Mouse (Mus musculus) liver, embryonic 11.5 days (tissue): Measurements from ENCODE around the gene Btbd9. TPM values are rescaled to one million over a fixed set of nuclear protein-coding genes. Genes with fewer than 3 reads are reported as not detected.

ENCODE experiments used
- ATAC-seq: fragments of 200-750 bp; cut with Nextera tagmentation; replicated peaks from 2 replicates; pipeline ENCODE4 v1.8.0; 2017; ENCODE audit warnings: moderate number of reproducible peaks, mild to moderate bottlenecking, moderate TSS enrichment, moderate library complexity; ENCODE audit not compliant: low FRiP score
- DNase-seq: peaks from one replicate; pipeline ENCODE4 v3.0.0-alpha.2; 2017; ENCODE audit warnings: low spot score
- H3K27ac ChIP-seq: fragments of 300-500 bp; sonication (generic); 2 replicates; pipeline ENCODE4 v1.5.1; 2014; ENCODE audit warnings: mild to moderate bottlenecking, low read depth, low read length, control low read depth
- H3K27me3 ChIP-seq: fragments of 300-500 bp; sonication (generic); replicated peaks from 2 replicates; pipeline ENCODE4 v1.6.1; 2014; ENCODE audit warnings: low read length, mixed read lengths; ENCODE audit not compliant: control insufficient read depth, insufficient read depth
- H3K36me3 ChIP-seq: fragments of 300-500 bp; sonication (generic); 2 replicates; pipeline ENCODE4 v1.6.1; 2014; ENCODE audit warnings: mild to moderate bottlenecking, low read length, moderate library complexity, mixed read lengths; ENCODE audit not compliant: control insufficient read depth, insufficient read depth
- H3K4me1 ChIP-seq: fragments of 300-500 bp; sonication (generic); replicated peaks from 2 replicates; pipeline ENCODE4 v1.6.1; 2014; ENCODE audit warnings: low read length, mixed read lengths; ENCODE audit not compliant: control insufficient read depth, insufficient read depth
- H3K4me2 ChIP-seq: fragments of 300-500 bp; sonication (generic); 2 replicates; pipeline ENCODE4 v1.6.1; 2014; ENCODE audit warnings: mild to moderate bottlenecking, control low read depth, moderate library complexity
- H3K4me3 ChIP-seq: fragments of 300-500 bp; sonication (generic); 2 replicates; pipeline ENCODE4 v1.5.1; 2014; ENCODE audit warnings: low read depth, low read length, control low read depth
- H3K9ac ChIP-seq: fragments of 300-500 bp; sonication (generic); 2 replicates; pipeline ENCODE4 v1.6.1; 2014; ENCODE audit warnings: low read depth, low read length, control low read depth
- H3K9me3 ChIP-seq: fragments of 300-500 bp; sonication (generic); 2 replicates; pipeline ENCODE4 v1.6.1; 2016; ENCODE audit warnings: low read length, inconsistent platforms, mixed read lengths; ENCODE audit not compliant: control insufficient read depth
- WGBS: fragments of 180-500 bp; shearing (Covaris S2); extraction: QIAGEN DNeasy Blood & Tissue Kit; methylation state at CpG from one replicate; pipeline ENCODE4 v1.1.7; 2014; 5-methylcytosine and 5-hydroxymethylcytosine counted together
- polyA plus RNA-seq: library from polyadenylated mRNA; unstranded; fragments of >200 nt; fragmentation: Nextera tagmentation; extraction: Ambion mirVana; gene quantifications from 2 replicates; pipeline ENCODE4 v1.2.1, GENCODE M21; 2014

The Btbd9 gene
- polyA plus RNA-seq, 1 experiment from 2014 or later: 33.4 TPM

DNA sequence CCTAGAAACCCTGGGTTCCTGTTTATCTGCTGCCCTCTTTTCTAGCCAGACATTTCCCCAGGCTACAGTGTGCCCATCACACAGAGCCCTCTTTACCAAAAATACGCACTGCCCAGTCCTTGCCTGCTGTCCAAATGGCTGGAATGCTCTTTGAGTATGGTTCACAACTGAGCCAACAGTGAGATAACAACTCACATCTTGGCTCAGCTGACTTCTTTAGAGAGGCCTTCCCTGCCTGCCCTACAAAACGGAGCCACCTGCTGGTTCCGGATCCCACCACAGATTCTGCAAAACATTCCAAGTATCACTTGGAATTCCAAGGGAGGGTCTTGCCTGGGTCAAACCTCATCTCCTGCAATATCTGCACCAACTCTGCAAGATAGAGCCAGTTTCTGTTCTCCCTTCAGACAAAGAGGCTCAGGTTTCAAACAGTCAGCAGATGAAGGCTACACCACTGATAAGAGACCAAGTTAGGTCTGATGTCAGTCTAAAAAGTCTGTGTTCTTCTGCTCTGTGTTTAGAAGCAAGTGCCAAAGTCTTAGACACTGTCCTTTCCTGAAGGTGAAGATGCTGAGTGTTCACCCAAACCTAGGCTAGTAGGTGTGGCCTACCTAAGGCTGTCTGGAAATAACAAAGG is 130.4 kb downstream of the Btbd9 start:
- 88% methylated on average over 3 of the region's 3 CpGs for WGBS
- H3K36me3 ChIP-seq: no peaks in the 10 kb centered on the region; the same call in 1 of the 2 replicates
- DNase-seq (no peak), ATAC-seq (no peak)
- H3K4me3 ChIP-seq: no peak overlapping the region
- H3K9ac ChIP-seq: no peak overlapping the region
- H3K27ac ChIP-seq: no peak overlapping the region
- no peaks in the 10 kb centered on the region for H3K4me1 ChIP-seq
- no peaks in the 10 kb centered on the region for H3K27me3 ChIP-seq
- H3K9me3 ChIP-seq: no peaks in the 10 kb centered on the region
- no peak overlapping the region for H3K4me2 ChIP-seq

- no peak for ATAC-seq
- no peak overlapping the region for H3K4me3 ChIP-seq
- H3K27me3 ChIP-seq: no peaks in the 10 kb centered on the region
- H3K9ac ChIP-seq: no peak overlapping the region
- no peaks in the 10 kb centered on the region; the same call in 1 of the 2 replicates for H3K36me3 ChIP-seq
- 77% methylated on average over 3 of the region's 3 CpGs for WGBS
- no peak overlapping the region for H3K27ac ChIP-seq
- H3K4me2 ChIP-seq: no peak overlapping the region
- DNase-seq: no peak
- no peaks in the 10 kb centered on the region for H3K9me3 ChIP-seq
- H3K4me1 ChIP-seq: peaks cover 12% of the 10 kb centered on the region; the same call in 1 of the 2 replicates
These were observed 136.6 kb downstream of the Btbd9 start for GRCm38 (mm10) chr17:30439702-30440101.

- Histone ChIP-seq H3K9ac (no peak overlapping the region), H3K9me3 (no peaks in the 10 kb centered on the region), H3K4me1 (peaks cover 12% of the 10 kb centered on the region; the same call in 1 of the 2 replicates), H3K36me3 (no peaks in the 10 kb centered on the region), H3K4me3 (no peak overlapping the region), H3K27ac (no peak overlapping the region), H3K4me2 (no peak overlapping the region), H3K27me3 (no peaks in the 10 kb centered on the region)
- WGBS: 64% methylated on average over 4 of the region's 4 CpGs
- DNase-seq: no peak
- ATAC-seq: 0 out of 2 replicates have a peak, but pooled peaks have one; percentile 26
These were observed 137.5 kb downstream of the Btbd9 start for GRCm38 (mm10) chr17:30438786-30439185.

DNA sequence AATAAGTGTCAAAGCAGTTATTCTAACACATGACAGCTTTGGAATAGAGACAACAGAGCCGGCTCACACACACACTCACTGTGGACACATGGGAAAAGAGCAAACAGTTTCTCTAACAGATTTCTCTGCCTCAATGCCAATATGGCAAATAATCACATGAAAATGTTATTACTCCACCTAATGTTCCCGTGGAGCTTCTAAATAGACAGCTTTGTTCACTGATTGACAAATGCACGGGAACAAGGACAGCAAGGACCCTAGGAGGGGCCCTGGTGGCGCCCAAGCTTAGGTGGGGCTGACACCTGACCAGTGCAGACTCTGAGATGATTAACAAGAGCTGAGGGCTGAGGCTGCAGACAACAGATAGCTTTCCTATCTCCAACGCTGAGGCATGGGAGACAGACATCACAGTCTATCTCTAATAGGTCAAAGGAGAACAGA is 140.2 kb downstream of the Btbd9 start:
- ATAC-seq (no peak), DNase-seq (no peak)
- Histone ChIP-seq H3K4me1 (peaks cover 12% of the 10 kb centered on the region; the same call in 1 of the 2 replicates), H3K4me3 (no peak overlapping the region), H3K36me3 (no peaks in the 10 kb centered on the region), H3K4me2 (no peak overlapping the region), H3K9me3 (no peaks in the 10 kb centered on the region), H3K27me3 (no peaks in the 10 kb centered on the region), H3K27ac (no peak overlapping the region), H3K9ac (no peak overlapping the region)
- WGBS: 48% methylated on average over 5 of the region's 5 CpGs

DNA sequence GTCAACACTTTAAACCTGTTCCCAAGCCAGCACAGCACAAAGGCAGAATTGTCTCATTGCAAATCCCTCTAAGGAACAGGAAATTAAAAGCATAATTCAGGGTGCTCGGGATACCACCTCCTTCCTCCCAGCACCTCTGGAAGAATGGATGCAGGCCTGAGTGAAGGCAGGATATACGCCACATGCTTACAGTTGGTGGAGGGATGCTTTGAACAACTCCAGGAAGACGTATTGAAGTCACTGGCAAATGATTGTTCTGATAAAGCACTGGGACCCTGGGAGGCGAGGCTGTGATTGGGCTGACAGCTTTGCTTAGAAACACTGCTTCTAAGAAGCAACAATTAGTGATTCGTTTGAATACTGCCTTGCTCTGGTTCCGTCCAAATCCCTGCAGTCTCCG is 140.8 kb downstream of the Btbd9 start:
- H3K27ac ChIP-seq: no peak overlapping the region
- no peak overlapping the region for H3K9ac ChIP-seq
- ATAC-seq (no peak), DNase-seq (no peak)
- peaks cover 12% of the 10 kb centered on the region; the same call in 1 of the 2 replicates for H3K4me1 ChIP-seq
- no peaks in the 10 kb centered on the region for H3K27me3 ChIP-seq
- H3K4me3 ChIP-seq: no peak overlapping the region
- no peak overlapping the region for H3K4me2 ChIP-seq
- 69% methylated on average over 7 of the region's 7 CpGs for WGBS
- no peaks in the 10 kb centered on the region for H3K36me3 ChIP-seq
- H3K9me3 ChIP-seq: no peaks in the 10 kb centered on the region

GRCm38 (mm10) chr17:30432094-30432493 is 144.2 kb downstream of the Btbd9 start:
- Histone ChIP-seq H3K4me3 (no peak overlapping the region), H3K4me2 (no peak overlapping the region), H3K9ac (no peak overlapping the region), H3K27me3 (no peaks in the 10 kb centered on the region), H3K9me3 (no peaks in the 10 kb centered on the region), H3K36me3 (no peaks in the 10 kb centered on the region), H3K4me1 (0 out of 2 replicates have a peak, but pooled peaks cover 4% of the 10 kb centered on the region), H3K27ac (no peak overlapping the region)
- ATAC-seq (no peak), DNase-seq (no peak)
- 87% methylated on average over 10 of the region's 10 CpGs for WGBS

DNA sequence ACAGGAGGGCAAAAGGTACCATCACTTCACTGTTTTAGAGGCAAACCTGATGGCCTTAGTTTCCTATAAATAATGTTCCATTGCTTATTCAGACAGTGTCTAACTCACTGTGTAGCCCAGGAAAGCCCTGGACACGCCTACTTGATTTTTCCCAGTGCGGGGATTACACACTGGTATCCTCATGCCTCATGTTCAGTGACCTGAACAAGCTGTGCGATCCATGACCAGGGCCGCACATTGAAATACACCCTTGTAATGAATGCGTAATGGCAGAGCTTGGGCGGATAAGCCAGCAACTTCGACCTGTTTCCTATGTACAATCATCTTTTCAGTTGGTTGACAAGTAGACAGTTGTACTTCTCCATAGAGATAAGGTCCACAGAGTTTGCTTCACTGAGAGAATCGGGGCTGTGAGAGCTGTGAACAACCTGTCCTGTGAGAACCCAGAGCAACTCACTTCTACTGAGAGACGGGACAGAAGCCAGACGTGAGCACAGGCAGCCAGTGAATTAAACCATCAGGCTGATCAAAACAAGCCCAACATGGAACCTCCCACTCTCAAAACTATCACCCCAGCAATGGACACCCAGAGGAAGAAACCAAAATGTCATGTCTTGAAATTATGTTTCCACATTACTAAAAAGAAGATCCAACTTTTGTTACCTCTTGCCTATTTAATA is 145.2 kb downstream of the Btbd9 start:
- no peak overlapping the region for H3K4me2 ChIP-seq
- no peaks in the 10 kb centered on the region for H3K27me3 ChIP-seq
- WGBS: 84% methylated on average over 10 of the region's 10 CpGs
- ATAC-seq (no peak), DNase-seq (no peak)
- no peak overlapping the region for H3K4me3 ChIP-seq
- H3K4me1 ChIP-seq: 0 out of 2 replicates have a peak, but pooled peaks cover 1% of the 10 kb centered on the region
- H3K9me3 ChIP-seq: no peaks in the 10 kb centered on the region
- no peaks in the 10 kb centered on the region for H3K36me3 ChIP-seq
- no peak overlapping the region for H3K9ac ChIP-seq
- H3K27ac ChIP-seq: no peak overlapping the region

DNA sequence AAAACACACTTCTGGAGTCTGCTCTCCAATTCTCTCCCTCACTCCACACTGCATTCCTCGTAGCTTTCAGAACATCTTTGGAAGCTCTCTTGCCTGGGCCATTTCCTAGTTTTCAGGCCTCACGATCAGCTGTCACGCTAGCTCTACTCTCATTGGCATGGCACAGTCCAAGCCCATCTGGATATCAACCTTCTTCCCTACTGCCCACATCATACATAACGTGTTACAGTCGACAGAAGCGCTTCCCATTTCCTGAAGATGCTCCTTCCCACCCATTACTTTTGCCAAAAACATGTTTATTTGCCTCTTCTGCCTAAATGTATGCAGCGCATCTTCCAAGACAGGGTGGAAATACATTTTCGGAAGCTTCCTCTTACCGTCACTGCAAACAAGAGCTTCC is 147.6 kb downstream of the Btbd9 start:
- WGBS: 88% methylated on average over 9 of the region's 9 CpGs
- no peaks in the 10 kb centered on the region for H3K36me3 ChIP-seq
- no peak overlapping the region for H3K4me3 ChIP-seq
- ATAC-seq (no peak), DNase-seq (no peak)
- no peak overlapping the region for H3K4me2 ChIP-seq
- no peaks in the 10 kb centered on the region for H3K4me1 ChIP-seq
- no peak overlapping the region for H3K9ac ChIP-seq
- H3K27ac ChIP-seq: no peak overlapping the region
- no peaks in the 10 kb centered on the region for H3K27me3 ChIP-seq
- H3K9me3 ChIP-seq: no peaks in the 10 kb centered on the region
